Mouse (Mus musculus) thymus, adult 2 months (tissue): ENCODE data around the gene Nup188.

Experiments
- CTCF ChIP-seq: fragments of 200-500 bp; IDR thresholded peaks from 2 replicates; pipeline ENCODE4 v1.5.1; 2012; ENCODE audit warnings: mild to moderate bottlenecking, control low read depth, low read length, moderate library complexity, borderline replicate concordance; ENCODE audit not compliant: control insufficient read depth, poor library complexity, insufficient read depth; ENCODE audit errors: extremely low read depth
- POLR2A ChIP-seq: fragments of 200-500 bp; IDR thresholded peaks from 2 replicates; pipeline ENCODE4 v1.6.1; 2012; ENCODE audit warnings: mild to moderate bottlenecking, low read length, control low read depth, moderate library complexity; ENCODE audit not compliant: control insufficient read depth, poor library complexity, insufficient read depth; ENCODE audit errors: extremely low read depth

DNA sequence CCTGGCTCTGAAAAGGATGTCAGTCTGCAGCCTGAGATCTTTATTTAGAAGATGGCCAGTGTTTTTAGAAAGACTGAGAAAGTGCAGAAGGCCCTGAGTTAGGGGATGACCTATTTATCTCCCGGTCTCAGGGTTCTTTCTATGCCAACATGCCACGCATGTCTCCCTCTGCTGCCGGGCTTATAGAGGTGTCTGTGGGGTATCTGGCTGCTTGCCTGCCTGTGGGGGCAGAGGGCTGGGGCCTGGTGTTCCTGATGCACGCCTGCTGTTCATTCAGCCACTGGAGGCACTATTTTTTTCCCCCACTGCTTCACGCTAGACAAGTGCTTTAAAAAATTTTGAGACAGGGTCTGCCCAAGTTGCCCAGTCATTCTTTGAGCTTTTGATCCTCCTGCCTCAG lies 80.0 kb downstream of the Nup188 start:
- no peak for TF ChIP-seq CTCF
- TF ChIP-seq POLR2A, result no peak
